Comparison of ENCODE assay signal across 9 mouse cellular contexts in the genomic region with DNA sequence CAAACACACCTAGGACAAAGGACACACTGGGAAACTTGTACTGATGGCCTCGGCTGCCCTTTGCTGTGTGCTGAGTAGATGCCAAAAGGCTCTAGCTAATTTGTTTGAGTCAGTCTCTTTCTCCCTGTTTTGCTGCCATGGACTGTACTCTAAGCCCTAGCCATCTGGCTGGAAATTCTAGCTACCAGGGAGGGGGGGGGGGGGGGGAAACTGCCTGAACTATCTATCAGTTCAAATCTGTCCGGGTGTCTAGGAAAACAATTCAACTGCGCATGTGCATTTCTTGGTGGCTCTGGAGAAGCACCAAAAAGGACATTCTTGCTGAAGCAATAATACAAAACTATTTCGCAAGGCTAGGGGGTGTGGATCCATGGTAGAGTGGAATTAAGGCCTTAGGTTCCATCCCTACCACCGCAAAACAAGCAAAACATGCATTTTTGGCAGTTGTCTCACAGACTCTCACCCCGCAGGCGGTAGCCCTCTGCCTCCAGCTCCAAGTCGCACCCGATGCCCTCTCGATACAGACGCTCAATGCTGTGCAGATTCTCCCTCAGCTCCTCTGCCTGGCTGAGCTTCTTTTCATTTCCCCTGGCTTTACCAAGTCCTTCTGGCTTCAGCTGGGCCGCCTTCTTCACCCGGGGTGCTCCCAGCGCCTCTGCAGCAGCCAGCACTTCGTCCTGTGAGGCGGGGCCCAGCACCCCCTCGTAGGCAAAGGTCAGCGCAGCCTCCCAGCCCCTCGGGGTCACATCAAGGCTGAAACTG. TPM values are rescaled to one million over a fixed set of nuclear protein-coding genes. Genes with fewer than 3 reads are reported as not detected.
DNase-seq lines count a peak whose midpoint lies in the region; ATAC-seq and TF ChIP-seq lines count a peak whose summit lies in the region.
"Had no signal": no experiment of that assay in that cellular context is flagged by ENCODE, and none has a peak within 500 bp of the region (broad histone marks: within the 10 kb centered on the region; RNA-seq: fewer than 3 reads in every experiment).

No protein-coding gene starts in this region.

- H3K27me3 ChIP-seq in heart, embryonic 15.5 days: peaks cover 9% of the 10 kb centered on the region; the same call in 1 of the 2 replicates
- peaks cover 9% of the 10 kb centered on the region for H3K27me3 ChIP-seq in liver, embryonic 14.5 days (ENCODE audit: control insufficient read depth, insufficient read depth, low read length)
- H3K27me3 ChIP-seq in myocyte (ENCODE audit: control insufficient read depth, insufficient read depth, insufficient read length): no peaks in the 10 kb centered on the region

- H3K9me3 ChIP-seq in heart, embryonic 15.5 days (replicated peaks): no peaks in the 10 kb centered on the region
- H3K9me3 ChIP-seq in liver, embryonic 14.5 days (ENCODE audit: control insufficient read depth, low read length): no peaks in the 10 kb centered on the region

- WGBS in heart, embryonic 15.5 days: 20% methylated on average over 19 of the region's 19 CpGs
- WGBS in liver, embryonic 14.5 days (ENCODE audit: insufficient replicate concordance): 25% methylated on average over 19 of the region's 19 CpGs

- peak overlapping the region; percentile 91 for H3K4me2 ChIP-seq in heart, embryonic 15.5 days
- peak overlapping the region; percentile 60 for H3K4me2 ChIP-seq in liver, embryonic 14.5 days (ENCODE audit: low read depth)
- peak overlapping the region; percentile 90 for H3K4me2 ChIP-seq in myocyte (ENCODE audit: low read depth)

- no peak overlapping the region for H3K27ac ChIP-seq in heart, embryonic 15.5 days
- H3K27ac ChIP-seq in liver, embryonic 14.5 days: no peak overlapping the region

- TF ChIP-seq CTCF in liver, embryonic 14.5 days (IDR thresholded peaks at IDR 0.05; ENCODE audit: low read depth): no peak

- peak overlapping the region; percentile 65 for H3ac ChIP-seq in myocyte (ENCODE audit: control insufficient read depth, insufficient read length)

- TF ChIP-seq POLR2A in myocyte (IDR thresholded peaks at IDR 0.05; ENCODE audit: insufficient read length, low read depth): peak; percentile 64

- ATAC-seq in heart, embryonic 15.5 days (replicated peaks; ENCODE audit: insufficient number of reproducible peaks, insufficient read depth, low FRiP score, low read depth): no peak
- peak; percentile 53; the same call in 1 of the 2 replicates for ATAC-seq in liver, embryonic 14.5 days (ENCODE audit: insufficient read depth)
- ATAC-seq in megakaryocyte-erythroid progenitor cell, adult 5-6 weeks (replicated peaks; ENCODE audit: low FRiP score, low TSS enrichment, poor library complexity, severe bottlenecking): no peak

- peaks cover 20% of the 10 kb centered on the region for H3K4me1 ChIP-seq in heart, embryonic 15.5 days (replicated peaks)
- peaks cover 0 to 2% of the 10 kb centered on the region in 2 experiments; a peak in 1 of 4 replicates for H3K4me1 ChIP-seq in liver, embryonic 14.5 days (replicated peaks; ENCODE audit: control insufficient read depth in 2 of 2, insufficient read depth in 2 of 2, low read length in 1 of 2)

- no peaks in the 10 kb centered on the region for H3K79me2 ChIP-seq in myocyte (ENCODE audit: control insufficient read depth, insufficient read depth)

- no peak for TF ChIP-seq EP300 in liver, embryonic 14.5 days (IDR thresholded peaks at IDR 0.05; ENCODE audit: low read depth)

- peak overlapping the region; percentile 53 for H3K9ac ChIP-seq in heart, embryonic 15.5 days
- peak overlapping the region; percentile 9; the same call in 1 of the 2 replicates for H3K9ac ChIP-seq in liver, embryonic 14.5 days (replicated peaks)

- H3K4me3 ChIP-seq in heart, embryonic 15.5 days: peak overlapping the region; percentile 51
- H3K4me3 ChIP-seq in liver, embryonic 14.5 days (ENCODE audit: insufficient read depth in 1 of 2, low read depth in 2 of 2, low read length in 2 of 2): peak overlapping the region; percentile 2 to 38
- peak overlapping the region; percentile 42 for H3K4me3 ChIP-seq in myocyte

- no peaks in the 10 kb centered on the region for H3K36me3 ChIP-seq in heart, embryonic 15.5 days
- H3K36me3 ChIP-seq in liver, embryonic 14.5 days (replicated peaks; ENCODE audit: control insufficient read depth, insufficient read depth, low read depth): no peaks in the 10 kb centered on the region
- no peaks in the 10 kb centered on the region for H3K36me3 ChIP-seq in myocyte (ENCODE audit: control insufficient read depth, insufficient read depth)
- H3K36me3 ChIP-seq: G1E had no signal

- peak; percentile 33 to 62 for DNase-seq in urinary bladder, adult 18-20 months (ENCODE audit: low spot score in 2 of 2)
- DNase-seq in urinary bladder, postnatal 10 days (ENCODE audit: low spot score): no peak
- peak; percentile 45 for DNase-seq in fat pad, adult 2 months (ENCODE audit: extremely low read depth, low read depth, low spot score)
- peak; percentile 69 for DNase-seq in kidney, postnatal 14 days
- peak; percentile 27 to 31 (median 28) for DNase-seq in liver, embryonic 14.5 days (ENCODE audit: low read depth in 3 of 3, low spot score in 3 of 3)

TF ChIP-seq in myocyte, 11 proteins besides CTCF, POLR2A, EP300 and RAD21:
- TF ChIP-seq POLR2AphosphoS2 (IDR thresholded peaks at IDR 0.05; ENCODE audit: insufficient read length, low read depth) (peak; percentile 66), REST (IDR thresholded peaks at IDR 0.05; ENCODE audit: insufficient read depth, insufficient read length) (no peak), CEBPB (IDR thresholded peaks at IDR 0.05; ENCODE audit: insufficient read depth, poor library complexity, severe bottlenecking) (peak; percentile 100)

RNA-seq across cellular contexts. Expression of gene Klhl33, which starts 1.1 kb away (rescaled TPM):
- polyA plus RNA-seq in heart, embryonic 15.5 days (2015; fragmentation: Nextera tagmentation; extraction: Ambion mirVana): 0.08 and 0.18 TPM in 2 replicates
- polyA plus RNA-seq in liver, embryonic 14.5 days (2012; rRNA removed): 0.12 and 0.16 TPM in 2 replicates
- polyA plus RNA-seq in liver, embryonic 14.5 days (2014; fragmentation: Nextera tagmentation; extraction: Ambion mirVana): 0.08 and 0.15 TPM in 2 replicates
- 4.9 TPM for polyA plus RNA-seq in myocyte (2012; fragmentation: generic; extraction: Trizol)
- total RNA-seq in megakaryocyte-erythroid progenitor cell, adult 5-6 weeks (2014; fragmentation: Nextera tagmentation): not detected in 2 replicates
- total RNA-seq in megakaryocyte-erythroid progenitor cell, adult 5-6 weeks (2017): not detected in 2 replicates
- polyA plus RNA-seq: G1E had no signal

RNA-seq across cellular contexts. Expression of gene Tep1, which starts 25.8 kb away (rescaled TPM):
- 4.8 and 6.7 TPM in 2 replicates for polyA plus RNA-seq in heart, embryonic 15.5 days (2015; fragmentation: Nextera tagmentation; extraction: Ambion mirVana)
- polyA plus RNA-seq in liver, embryonic 14.5 days (2012; rRNA removed): 1.5 and 2.2 TPM in 2 replicates
- 3.0 and 4.1 TPM in 2 replicates for polyA plus RNA-seq in liver, embryonic 14.5 days (2014; fragmentation: Nextera tagmentation; extraction: Ambion mirVana)
- 20.6 TPM for polyA plus RNA-seq in myocyte (2012; fragmentation: generic; extraction: Trizol)
- 11.1 and 25.3 TPM in 2 replicates for total RNA-seq in megakaryocyte-erythroid progenitor cell, adult 5-6 weeks (2014; fragmentation: Nextera tagmentation)
- total RNA-seq in megakaryocyte-erythroid progenitor cell, adult 5-6 weeks (2017): 2.7 and 9.1 TPM in 2 replicates

RNA-seq across cellular contexts. Expression of gene Osgep, which starts 28.5 kb away (rescaled TPM):
- 117 and 133 TPM in 2 replicates for polyA plus RNA-seq in heart, embryonic 15.5 days (2015; fragmentation: Nextera tagmentation; extraction: Ambion mirVana)
- polyA plus RNA-seq in liver, embryonic 14.5 days (2012; rRNA removed): 19.9 and 34.5 TPM in 2 replicates
- 54.8 and 59.7 TPM in 2 replicates for polyA plus RNA-seq in liver, embryonic 14.5 days (2014; fragmentation: Nextera tagmentation; extraction: Ambion mirVana)
- polyA plus RNA-seq in myocyte (2012; fragmentation: generic; extraction: Trizol): 81.0 TPM
- total RNA-seq in megakaryocyte-erythroid progenitor cell, adult 5-6 weeks (2014; fragmentation: Nextera tagmentation): 76.3 and 83.3 TPM in 2 replicates
- total RNA-seq in megakaryocyte-erythroid progenitor cell, adult 5-6 weeks (2017): 80.5 and 105 TPM in 2 replicates

RNA-seq across cellular contexts. Expression of gene Apex1, which starts 28.6 kb away (rescaled TPM):
- polyA plus RNA-seq in heart, embryonic 15.5 days (2015; fragmentation: Nextera tagmentation; extraction: Ambion mirVana): 107 and 120 TPM in 2 replicates
- 34.5 and 51.3 TPM in 2 replicates for polyA plus RNA-seq in liver, embryonic 14.5 days (2012; rRNA removed)
- 85.7 and 90.8 TPM in 2 replicates for polyA plus RNA-seq in liver, embryonic 14.5 days (2014; fragmentation: Nextera tagmentation; extraction: Ambion mirVana)
- 113 TPM for polyA plus RNA-seq in myocyte (2012; fragmentation: generic; extraction: Trizol)
- total RNA-seq in megakaryocyte-erythroid progenitor cell, adult 5-6 weeks (2014; fragmentation: Nextera tagmentation): 152 and 166 TPM in 2 replicates
- total RNA-seq in megakaryocyte-erythroid progenitor cell, adult 5-6 weeks (2017): 202 and 220 TPM in 2 replicates

RNA-seq across cellular contexts. Expression of gene Pip4p1, which starts 34.5 kb away (rescaled TPM):
- polyA plus RNA-seq in heart, embryonic 15.5 days (2015; fragmentation: Nextera tagmentation; extraction: Ambion mirVana): 29.8 and 39.6 TPM in 2 replicates
- 16.7 and 24.7 TPM in 2 replicates for polyA plus RNA-seq in liver, embryonic 14.5 days (2012; rRNA removed)
- 16.9 and 18.7 TPM in 2 replicates for polyA plus RNA-seq in liver, embryonic 14.5 days (2014; fragmentation: Nextera tagmentation; extraction: Ambion mirVana)
- 71.3 TPM for polyA plus RNA-seq in myocyte (2012; fragmentation: generic; extraction: Trizol)
- 12.6 and 21.0 TPM in 2 replicates for total RNA-seq in megakaryocyte-erythroid progenitor cell, adult 5-6 weeks (2014; fragmentation: Nextera tagmentation)
- total RNA-seq in megakaryocyte-erythroid progenitor cell, adult 5-6 weeks (2017): 10.9 and 12.6 TPM in 2 replicates
